Mouse (Mus musculus) bone marrow macrophage, adult 2 months (primary cell): Measurements from ENCODE around the gene Nell1.

Experiments used
- CTCF ChIP-seq: IDR thresholded peaks from 2 replicates; pipeline ENCODE4 v1.5.1; 2012; ENCODE audit warnings: low read depth, mild to moderate bottlenecking, low read length, moderate library complexity
- POLR2A ChIP-seq: IDR thresholded peaks from 2 replicates; pipeline ENCODE4 v1.6.1; 2012; ENCODE audit warnings: mild to moderate bottlenecking, low read depth, low read length, borderline replicate concordance

- TF ChIP-seq CTCF (no peak), POLR2A (no peak)
These were observed 179.0 kb downstream of the Nell1 start for GRCm38 (mm10) chr7:50153618-50154017.
